In genomic region chr2:104377990-104378389, GRCm38 (mm10) we compare ENCODE assay signal across 13 mouse cellular contexts. TPM values are rescaled to one million over a fixed set of nuclear protein-coding genes. Genes with fewer than 3 reads are reported as not detected.
DNase-seq lines count a peak whose midpoint lies in the region; ATAC-seq and TF ChIP-seq lines count a peak whose summit lies in the region.
"Had no signal": no experiment of that assay in that cellular context is flagged by ENCODE, and none has a peak within 500 bp of the region (broad histone marks: within the 10 kb centered on the region; RNA-seq: fewer than 3 reads in every experiment).

No protein-coding gene starts in this region.

- TF ChIP-seq POLR2A in lung, adult 2 months (IDR thresholded peaks at IDR 0.05; ENCODE audit: borderline replicate concordance, extremely low read depth, low read depth, low read length): no peak

- ATAC-seq in lung, embryonic 14.5 days (ENCODE audit: insufficient read depth): 0 out of 2 replicates have a peak, but pooled peaks have one; percentile 24
- ATAC-seq in kidney, embryonic 15.5 days (replicated peaks; ENCODE audit: low FRiP score): 0 out of 2 replicates have a peak, but pooled peaks have one; percentile 49
- ATAC-seq in monocyte, adult 5-6 weeks (replicated peaks; ENCODE audit: insufficient number of reproducible peaks, low FRiP score, low TSS enrichment, poor library complexity, severe bottlenecking): 0 out of 2 replicates have a peak, but pooled peaks have one; percentile 22
- ATAC-seq: forebrain, embryonic 14.5 days; inflammation-experienced regulatory T-cells, adult 6 months had no signal

- no peaks in the 10 kb centered on the region for H3K9me3 ChIP-seq in lung, embryonic 14.5 days (ENCODE audit: low read depth, low read length)
- H3K9me3 ChIP-seq in kidney, embryonic 15.5 days (replicated peaks): no peaks in the 10 kb centered on the region
- H3K9me3 ChIP-seq: embryonic facial prominence, embryonic 12.5 days had no signal

- no peak overlapping the region for H3K4me2 ChIP-seq in lung, embryonic 14.5 days
- H3K4me2 ChIP-seq in kidney, embryonic 15.5 days: no peak overlapping the region
- H3K4me2 ChIP-seq: embryonic facial prominence, embryonic 12.5 days had no signal

- no peak overlapping the region for H3K27ac ChIP-seq in lung, embryonic 14.5 days (ENCODE audit: low read depth)
- no peak overlapping the region for H3K27ac ChIP-seq in kidney, embryonic 15.5 days
- H3K27ac ChIP-seq: embryonic facial prominence, embryonic 12.5 days; liver, embryonic 14.5 days had no signal

- H3K4me1 ChIP-seq in lung, embryonic 14.5 days (ENCODE audit: insufficient read depth): no peaks in the 10 kb centered on the region
- no peaks in the 10 kb centered on the region for H3K4me1 ChIP-seq in lung, adult 2 months (ENCODE audit: control insufficient read depth, insufficient read depth, low read length)
- no peaks in the 10 kb centered on the region for H3K4me1 ChIP-seq in kidney, embryonic 15.5 days
- H3K4me1 ChIP-seq: embryonic facial prominence, embryonic 12.5 days had no signal

- H3K36me3 ChIP-seq in lung, embryonic 14.5 days (ENCODE audit: insufficient read depth): no peaks in the 10 kb centered on the region
- no peaks in the 10 kb centered on the region for H3K36me3 ChIP-seq in kidney, embryonic 15.5 days
- H3K36me3 ChIP-seq: embryonic facial prominence, embryonic 12.5 days had no signal

- 62% methylated on average over 2 of the region's 2 CpGs for WGBS in lung, embryonic 14.5 days
- WGBS in lung, adult 2 months: 58% methylated on average over 2 of the region's 2 CpGs
- 73% methylated on average over 2 of the region's 2 CpGs for WGBS in kidney, embryonic 15.5 days

- peaks cover 5% of the 10 kb centered on the region; the same call in 1 of the 2 replicates for H3K27me3 ChIP-seq in lung, embryonic 14.5 days (ENCODE audit: insufficient read depth, low read length)
- H3K27me3 ChIP-seq in kidney, embryonic 15.5 days: peaks cover 16% of the 10 kb centered on the region; the same call in 1 of the 2 replicates
- H3K27me3 ChIP-seq: embryonic facial prominence, embryonic 12.5 days had no signal

- peak; percentile 48 for TF ChIP-seq CTCF in lung, embryonic 14.5 days (IDR thresholded peaks at IDR 0.05; ENCODE audit: low read depth)
- TF ChIP-seq CTCF in lung, adult 2 months (IDR thresholded peaks at IDR 0.05; ENCODE audit: insufficient read depth, low read length): no peak

- no peak overlapping the region for H3K4me3 ChIP-seq in lung, embryonic 14.5 days (ENCODE audit: low read depth, low read length)
- no peak overlapping the region for H3K4me3 ChIP-seq in lung, adult 2 months (replicated peaks; ENCODE audit: extremely low read depth, low read depth, low read length)
- H3K4me3 ChIP-seq in kidney, embryonic 15.5 days (replicated peaks): no peak overlapping the region
- H3K4me3 ChIP-seq: embryonic facial prominence, embryonic 12.5 days had no signal

- no peak for DNase-seq in lung, embryonic 14.5 days
- no peak for DNase-seq in lung, adult 2 months
- DNase-seq in ZHBTc4 (ENCODE audit: low read depth, low spot score): peak; percentile 11
- no peak for DNase-seq in embryo, embryonic 9.5 days (ENCODE audit: extremely low spot score)
- DNase-seq in cerebellum, adult 18-20 months: no peak
- DNase-seq: cerebellum, adult 9-10 months; spleen, adult 18-20 months had no signal

- no peak overlapping the region for H3K9ac ChIP-seq in lung, embryonic 14.5 days
- H3K9ac ChIP-seq in kidney, embryonic 15.5 days: no peak overlapping the region
- H3K9ac ChIP-seq: embryonic facial prominence, embryonic 12.5 days; liver, embryonic 14.5 days had no signal

RNA-seq across cellular contexts. Expression of gene D430041D05Rik, which starts 32.8 kb away (rescaled TPM):
- polyA plus RNA-seq in lung, embryonic 14.5 days (2014; fragmentation: Nextera tagmentation; extraction: Ambion mirVana): 1.3 and 1.6 TPM in 2 replicates
- polyA plus RNA-seq in lung, adult 2 months (2012; rRNA removed): 1.1 and 1.5 TPM in 2 replicates
- polyA plus RNA-seq in kidney, embryonic 15.5 days (2015; fragmentation: Nextera tagmentation; extraction: Ambion mirVana): 0.49 and 0.66 TPM in 2 replicates
- total RNA-seq in monocyte, adult 5-6 weeks (2017): not detected in 3 replicates
